Mouse (Mus musculus): ENCODE measurements around the gene Osbpl7. TPM values are rescaled to one million over a fixed set of nuclear protein-coding genes. Genes with fewer than 3 reads are reported as not detected.
A peak's percentile ranks its signal among the peaks of the same experiment; 100 is the strongest.

Gene Osbpl7
- polyA plus RNA-seq, 1 experiment from 2014 or later, result 10.7 TPM

GRCm38 (mm10) chr11:97048090-97048650 lies 2.3 kb upstream of the Osbpl7 start:
- H3K4me3 ChIP-seq, result no peak overlapping the region
- no peak for DNase-seq (ENCODE audit: low spot score)
- peaks cover 31% of the 10 kb centered on the region for H3K4me1 ChIP-seq (replicated peaks)
- peaks cover 65% of the 10 kb centered on the region for H3K36me3 ChIP-seq
- H3K9me3 ChIP-seq, result peaks cover 2% of the 10 kb centered on the region; the same call in 1 of the 2 replicates
- WGBS, result 86% methylated on average over 8 of the region's 8 CpGs
- no peaks in the 10 kb centered on the region for H3K27me3 ChIP-seq (ENCODE audit: insufficient read depth, poor library complexity, severe bottlenecking)
- H3K27ac ChIP-seq, result no peak overlapping the region

GRCm38 (mm10) chr11:97049492-97050085 lies 839 bp upstream of the Osbpl7 start:
- WGBS, result 74% methylated on average over 6 of the region's 6 CpGs
- DNase-seq (ENCODE audit: low spot score), result no peak
- Histone ChIP-seq H3K4me3 (no peak overlapping the region), H3K4me1 (replicated peaks) (peaks cover 31% of the 10 kb centered on the region), H3K9me3 (peaks cover 2% of the 10 kb centered on the region; the same call in 1 of the 2 replicates), H3K36me3 (peaks cover 65% of the 10 kb centered on the region), H3K27me3 (ENCODE audit: insufficient read depth, poor library complexity, severe bottlenecking) (no peaks in the 10 kb centered on the region), H3K27ac (no peak overlapping the region)

GRCm38 (mm10) chr11:97050944-97051586 lies 637 bp downstream of the Osbpl7 start:
- no peak for DNase-seq (ENCODE audit: low spot score)
- no peaks in the 10 kb centered on the region for H3K27me3 ChIP-seq (ENCODE audit: insufficient read depth, poor library complexity, severe bottlenecking)
- peak overlapping the region; percentile 77 for H3K4me3 ChIP-seq
- H3K27ac ChIP-seq, result peak overlapping the region; percentile 86
- no peaks in the 10 kb centered on the region for H3K9me3 ChIP-seq
- H3K4me1 ChIP-seq (replicated peaks), result peaks cover 31% of the 10 kb centered on the region
- peaks cover 65% of the 10 kb centered on the region for H3K36me3 ChIP-seq
- 33% methylated on average over 13 of the region's 13 CpGs for WGBS

DNA sequence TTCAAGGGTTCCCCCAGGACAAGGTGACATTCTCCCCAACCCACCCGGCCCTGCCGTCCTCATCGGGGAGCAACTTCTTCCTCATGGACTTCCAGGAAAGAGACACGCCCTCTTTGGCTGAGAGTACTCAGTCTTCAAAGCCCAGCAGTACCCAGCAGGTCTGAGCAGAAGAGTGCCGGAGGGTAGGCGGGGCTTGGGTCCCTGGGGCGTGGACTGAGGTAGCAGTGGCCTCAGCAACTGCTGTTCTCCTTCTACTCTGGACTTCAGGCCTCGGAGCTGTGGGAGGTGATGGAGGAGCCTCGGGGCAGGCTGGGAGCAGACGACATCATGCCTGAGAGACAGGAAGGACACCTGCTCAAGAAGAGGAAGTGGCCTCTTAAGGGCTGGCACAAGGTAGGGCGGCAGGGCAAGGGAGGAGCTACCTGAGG lies 1.8 kb downstream of the Osbpl7 start:
- DNase-seq (ENCODE audit: low spot score), result no peak
- peaks cover 31% of the 10 kb centered on the region for H3K4me1 ChIP-seq (replicated peaks)
- H3K27ac ChIP-seq, result no peak overlapping the region
- no peaks in the 10 kb centered on the region for H3K9me3 ChIP-seq
- WGBS, result 34% methylated on average over 11 of the region's 11 CpGs
- peaks cover 69% of the 10 kb centered on the region for H3K36me3 ChIP-seq
- no peaks in the 10 kb centered on the region for H3K27me3 ChIP-seq (ENCODE audit: insufficient read depth, poor library complexity, severe bottlenecking)
- peak overlapping the region; percentile 77; the same call in 1 of the 2 replicates for H3K4me3 ChIP-seq

GRCm38 (mm10) chr11:97063274-97063920 lies 13.0 kb downstream of the Osbpl7 start:
- peak overlapping the region; percentile 54 for H3K27ac ChIP-seq
- H3K27me3 ChIP-seq (ENCODE audit: insufficient read depth, poor library complexity, severe bottlenecking), result no peaks in the 10 kb centered on the region
- DNase-seq (ENCODE audit: low spot score), result peak; percentile 17
- H3K4me1 ChIP-seq (replicated peaks), result peaks cover 24% of the 10 kb centered on the region
- H3K9me3 ChIP-seq, result no peaks in the 10 kb centered on the region
- 48% methylated on average over 9 of the region's 9 CpGs for WGBS
- peaks cover 78% of the 10 kb centered on the region for H3K36me3 ChIP-seq
- no peak overlapping the region for H3K4me3 ChIP-seq

DNA sequence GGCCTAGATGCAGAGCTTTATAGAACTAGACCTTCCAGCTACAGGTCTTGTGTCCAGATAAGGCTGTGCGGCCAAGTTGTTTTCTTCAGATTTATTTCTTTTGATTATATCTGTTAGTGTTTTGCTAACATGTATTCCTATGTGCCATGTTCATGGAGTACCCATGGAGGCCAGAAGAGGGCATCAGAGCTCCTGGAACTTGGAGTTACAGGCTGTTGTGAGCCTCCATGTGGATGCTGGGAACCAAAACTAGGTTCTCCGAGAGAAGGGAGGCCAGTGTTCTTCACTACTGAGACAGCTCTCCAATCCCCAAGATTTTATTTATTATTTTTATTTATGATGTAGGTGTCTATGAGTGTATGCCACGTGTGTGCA lies 13.5 kb downstream of the Osbpl7 start:
- DNase-seq (ENCODE audit: low spot score), result no peak
- H3K4me3 ChIP-seq, result no peak overlapping the region
- H3K4me1 ChIP-seq (replicated peaks), result peaks cover 22% of the 10 kb centered on the region
- H3K9me3 ChIP-seq, result no peaks in the 10 kb centered on the region
- peaks cover 79% of the 10 kb centered on the region for H3K36me3 ChIP-seq
- H3K27ac ChIP-seq, result peak overlapping the region; percentile 54
- no peaks in the 10 kb centered on the region for H3K27me3 ChIP-seq (ENCODE audit: insufficient read depth, poor library complexity, severe bottlenecking)
- 91% methylated on average over 3 of the region's 3 CpGs for WGBS

GRCm38 (mm10) chr11:97065538-97066295 lies 15.3 kb downstream of the Osbpl7 start:
- Histone ChIP-seq H3K27me3 (ENCODE audit: insufficient read depth, poor library complexity, severe bottlenecking) (no peaks in the 10 kb centered on the region), H3K4me1 (replicated peaks) (peaks cover 22% of the 10 kb centered on the region), H3K36me3 (peaks cover 62% of the 10 kb centered on the region), H3K4me3 (no peak overlapping the region), H3K9me3 (no peaks in the 10 kb centered on the region), H3K27ac (no peak overlapping the region)
- WGBS, result 88% methylated on average over 12 of the region's 12 CpGs
- DNase-seq (ENCODE audit: low spot score), result no peak

GRCm38 (mm10) chr11:97066656-97067360 lies 16.4 kb downstream of the Osbpl7 start:
- WGBS, result 42% methylated on average over 22 of the region's 22 CpGs
- no peak for DNase-seq (ENCODE audit: low spot score)
- peaks cover 22% of the 10 kb centered on the region for H3K4me1 ChIP-seq (replicated peaks)
- no peak overlapping the region for H3K4me3 ChIP-seq
- no peaks in the 10 kb centered on the region for H3K9me3 ChIP-seq
- H3K27me3 ChIP-seq (ENCODE audit: insufficient read depth, poor library complexity, severe bottlenecking), result no peaks in the 10 kb centered on the region
- H3K27ac ChIP-seq, result no peak overlapping the region
- peaks cover 51% of the 10 kb centered on the region for H3K36me3 ChIP-seq

DNA sequence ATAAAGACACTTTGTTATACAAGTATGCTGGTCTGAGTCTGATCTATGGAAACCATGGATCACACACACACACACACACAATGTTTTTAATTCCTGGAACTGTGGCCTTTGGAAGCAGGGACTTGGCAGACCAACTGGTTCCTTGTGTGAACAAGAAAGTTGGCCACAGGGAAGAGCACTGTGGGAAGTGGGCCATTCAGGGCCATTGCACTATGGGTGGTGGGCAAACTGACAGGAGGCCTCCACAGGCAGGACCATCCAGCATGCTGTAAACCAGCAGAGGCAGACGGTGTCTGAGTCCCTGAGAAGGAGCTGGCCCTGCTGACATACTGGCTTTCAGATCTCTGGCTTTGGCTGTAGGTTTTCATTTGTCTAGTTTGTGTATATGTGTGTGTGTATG lies 18.9 kb downstream of the Osbpl7 start:
- Histone ChIP-seq H3K4me3 (no peak overlapping the region), H3K9me3 (no peaks in the 10 kb centered on the region), H3K27me3 (ENCODE audit: insufficient read depth, poor library complexity, severe bottlenecking) (no peaks in the 10 kb centered on the region), H3K4me1 (replicated peaks) (peaks cover 9% of the 10 kb centered on the region), H3K27ac (0 out of 2 replicates have a peak overlapping the region, but pooled peaks have one; percentile 12), H3K36me3 (peaks cover 37% of the 10 kb centered on the region)
- DNase-seq (ENCODE audit: low spot score), result no peak
- WGBS, result 72% methylated on average over 1 of the region's 1 CpGs

- WGBS, result 83% methylated on average over 2 of the region's 2 CpGs
Measured at GRCm38 (mm10) chr11:97069770-97070169, 19.3 kb downstream of the Osbpl7 start.

GRCm38 (mm10) chr11:97071129-97071528 lies 20.7 kb downstream of the Osbpl7 start:
- Histone ChIP-seq H3K36me3 (peaks cover 28% of the 10 kb centered on the region), H3K4me3 (no peak overlapping the region), H3K9me3 (no peaks in the 10 kb centered on the region), H3K27me3 (ENCODE audit: insufficient read depth, poor library complexity, severe bottlenecking) (no peaks in the 10 kb centered on the region), H3K27ac (no peak overlapping the region), H3K4me1 (replicated peaks) (peaks cover 4% of the 10 kb centered on the region; the same call in 1 of the 2 replicates)
- 76% methylated on average over 1 of the region's 1 CpGs for WGBS
- DNase-seq (ENCODE audit: low spot score), result no peak

More at GRCm38 (mm10) chr11:97069770-97070169, 19.3 kb downstream of the Osbpl7 start:
- H3K4me3 ChIP-seq, result no peak overlapping the region
- no peaks in the 10 kb centered on the region for H3K9me3 ChIP-seq
- DNase-seq (ENCODE audit: low spot score), result no peak
- no peaks in the 10 kb centered on the region for H3K27me3 ChIP-seq (ENCODE audit: insufficient read depth, poor library complexity, severe bottlenecking)
- peaks cover 9% of the 10 kb centered on the region for H3K4me1 ChIP-seq (replicated peaks)
- H3K27ac ChIP-seq, result no peak overlapping the region
- peaks cover 35% of the 10 kb centered on the region for H3K36me3 ChIP-seq

GRCm38 (mm10) chr11:97072533-97072932 lies 22.1 kb downstream of the Osbpl7 start:
- WGBS, result 29% methylated on average over 3 of the region's 3 CpGs
- no peak overlapping the region for H3K4me3 ChIP-seq
- no peak overlapping the region for H3K27ac ChIP-seq
- DNase-seq (ENCODE audit: low spot score), result peak; percentile 61
- no peaks in the 10 kb centered on the region for H3K27me3 ChIP-seq (ENCODE audit: insufficient read depth, poor library complexity, severe bottlenecking)
- no peaks in the 10 kb centered on the region; the same call in 1 of the 2 replicates for H3K4me1 ChIP-seq (replicated peaks)
- H3K36me3 ChIP-seq, result peaks cover 14% of the 10 kb centered on the region
- H3K9me3 ChIP-seq, result no peaks in the 10 kb centered on the region
